Mouse (Mus musculus) neural tube, embryonic 12.5 days (tissue): ENCODE data around the gene Smg5. TPM values are rescaled to one million over a fixed set of nuclear protein-coding genes. Genes with fewer than 3 reads are reported as not detected.
"Not testable (repeated sequence)": the region's sequence is repeated elsewhere in the genome, so short reads cannot be mapped to it uniquely, and the experiment has no call there.

Experiments used
- ATAC-seq: fragments of 200-750 bp; cut with Nextera tagmentation; 2 replicates; pipeline ENCODE4 v1.8.0; 2017; ENCODE audit warnings: low read depth, mild to moderate bottlenecking, moderate TSS enrichment, moderate library complexity; ENCODE audit not compliant: low FRiP score
- H3K27ac ChIP-seq: fragments of 300-500 bp; sonication (generic); 2 replicates; pipeline ENCODE4 v1.5.1; 2016
- H3K27me3 ChIP-seq: fragments of 300-500 bp; sonication (generic); replicated peaks from 2 replicates; pipeline ENCODE4 v1.6.1; 2016; ENCODE audit warnings: mild to moderate bottlenecking
- H3K36me3 ChIP-seq: fragments of 300-500 bp; sonication (generic); 2 replicates; pipeline ENCODE4 v1.6.1; 2016; ENCODE audit warnings: mild to moderate bottlenecking
- H3K4me1 ChIP-seq: fragments of 300-500 bp; sonication (generic); 2 replicates; pipeline ENCODE4 v1.6.1; 2016
- H3K4me2 ChIP-seq: fragments of 300-500 bp; sonication (generic); replicated peaks from 2 replicates; pipeline ENCODE4 v1.6.1; 2016; ENCODE audit warnings: mild to moderate bottlenecking
- H3K4me3 ChIP-seq: fragments of 300-500 bp; sonication (generic); 2 replicates; pipeline ENCODE4 v1.5.1; 2016
- H3K9ac ChIP-seq: fragments of 300-500 bp; sonication (generic); 2 replicates; pipeline ENCODE4 v1.6.1; 2016; ENCODE audit warnings: mild to moderate bottlenecking
- H3K9me3 ChIP-seq: fragments of 300-500 bp; sonication (generic); 2 replicates; pipeline ENCODE4 v1.6.1; 2016; ENCODE audit warnings: mild to moderate bottlenecking
- WGBS: fragments of 180-500 bp; shearing (Covaris S2); methylation state at CpG from one replicate; pipeline ENCODE4 v1.1.7; 2016; 5-methylcytosine and 5-hydroxymethylcytosine counted together
- polyA plus RNA-seq: library from polyadenylated mRNA; unstranded; fragments of >200 nt; fragmentation: Nextera tagmentation; extraction: Ambion mirVana; gene quantifications from 2 replicates; pipeline ENCODE4 v1.2.1, GENCODE M21; 2016

The Smg5 gene
- polyA plus RNA-seq, 1 experiment from 2014 or later, result 78.4 TPM

DNA sequence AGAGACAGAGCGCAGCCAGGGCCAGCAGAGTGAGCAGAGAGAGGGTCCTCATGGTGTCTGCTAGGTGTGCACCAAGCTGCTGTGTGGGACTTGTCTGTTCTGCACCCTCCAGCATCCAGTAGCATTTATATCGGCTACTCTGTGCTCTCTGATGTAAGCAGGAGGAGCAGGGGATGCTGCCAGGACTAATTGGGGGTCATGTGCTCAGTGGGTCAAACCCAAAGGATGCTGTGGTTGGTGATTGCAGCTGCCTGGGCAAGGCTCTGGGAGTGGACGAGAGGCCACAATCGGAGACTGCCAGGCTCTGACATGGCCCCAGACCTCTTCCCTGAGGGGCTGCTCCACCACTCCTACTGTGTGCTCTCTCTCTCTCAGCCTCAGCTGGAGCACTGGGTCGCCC lies 42.5 kb downstream of the Smg5 start, which contains the start of gene Bglap2:
Gene Bglap2, minus strand, starts transcription at position 101 of the 400 bp plus-strand sequence.
- WGBS, result 79% methylated on average over 5 of the region's 5 CpGs
- not testable (repeated sequence) for H3K27ac ChIP-seq, H3K4me2 ChIP-seq, H3K36me3 ChIP-seq, H3K27me3 ChIP-seq, ATAC-seq, H3K4me3 ChIP-seq, H3K9me3 ChIP-seq, H3K9ac ChIP-seq
- H3K4me1 ChIP-seq, result peaks cover 13% of the 10 kb centered on the region; the same call in 1 of the 2 replicates

DNA sequence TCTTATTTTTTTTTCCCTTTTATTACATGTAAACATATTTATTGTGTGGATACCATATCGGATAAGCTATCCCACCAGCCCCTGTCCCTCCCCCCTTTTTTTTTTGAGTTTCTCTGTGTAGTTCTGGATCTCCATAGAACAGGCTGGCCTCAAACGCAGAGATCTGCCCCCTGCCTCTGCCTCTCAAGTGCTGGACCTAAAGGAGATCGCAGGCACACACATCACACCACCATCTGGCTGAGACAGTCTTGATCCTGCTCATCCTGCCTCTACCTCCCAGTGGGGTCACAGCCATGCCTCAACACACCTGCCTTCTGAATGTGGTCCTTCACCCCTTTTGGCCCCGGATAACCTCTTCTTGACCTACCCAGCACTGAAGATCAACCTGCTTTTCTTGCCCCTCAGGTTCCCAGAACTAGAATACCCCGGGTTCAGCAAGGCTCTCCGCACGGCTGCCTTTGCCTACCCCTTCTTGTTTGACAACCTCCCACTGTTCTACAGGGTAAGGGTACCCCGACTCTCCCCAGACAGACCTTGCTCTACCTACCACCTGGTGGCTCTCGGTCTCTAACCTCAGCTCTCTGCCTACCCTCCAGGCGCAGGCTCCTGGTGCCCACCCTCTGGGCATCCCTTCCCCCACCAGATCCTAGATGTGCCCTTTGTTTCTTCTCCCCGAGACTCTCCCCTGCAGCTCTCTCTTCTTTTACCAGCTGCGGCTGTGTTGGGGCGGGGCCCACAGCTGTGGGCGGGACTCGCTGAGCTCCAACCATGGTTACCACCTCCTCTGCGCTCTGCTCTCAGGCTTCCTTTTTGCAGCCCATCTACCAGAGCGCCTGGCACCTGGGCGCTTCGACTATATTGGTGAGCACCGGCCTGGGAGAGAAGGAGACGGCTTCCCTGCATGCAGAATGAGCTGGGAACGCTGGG lies 45.6 kb downstream of the Smg5 start:
- peak overlapping the region; percentile 44; the same call in 1 of the 2 replicates for H3K9ac ChIP-seq
- 6% methylated on average over 21 of the region's 22 CpGs for WGBS
- H3K27ac ChIP-seq, result peak overlapping the region; percentile 37; the same call in 1 of the 2 replicates

DNA sequence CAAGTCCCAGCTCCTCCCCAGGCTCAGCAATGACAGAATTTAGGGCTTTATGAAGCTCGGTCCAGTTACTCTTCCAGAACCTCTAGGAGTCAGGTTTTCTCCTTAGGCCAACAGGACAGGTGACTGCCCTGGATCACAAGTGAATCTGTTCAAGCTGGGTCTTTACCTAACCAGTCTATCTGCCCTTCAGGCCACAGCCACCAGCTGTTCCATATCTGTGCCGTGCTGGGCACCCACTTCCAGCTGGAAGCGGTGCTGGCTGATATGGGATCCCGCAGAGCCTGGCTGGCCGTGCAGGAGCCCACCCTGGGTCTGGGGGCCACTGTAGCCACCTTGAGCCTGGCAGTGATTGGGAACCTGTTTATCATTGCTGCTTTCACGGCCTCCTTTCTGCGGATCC lies 46.3 kb downstream of the Smg5 start:
- not testable (repeated sequence) for H3K9me3 ChIP-seq, H3K36me3 ChIP-seq, H3K4me2 ChIP-seq, H3K27me3 ChIP-seq, H3K9ac ChIP-seq, H3K4me1 ChIP-seq, H3K27ac ChIP-seq, H3K4me3 ChIP-seq
- WGBS, result 46% methylated on average over 3 of the region's 7 CpGs
- ATAC-seq, result peak; percentile 54

More for the DNA sequence above, 45.6 kb downstream of the Smg5 start:
- H3K9me3 ChIP-seq, H3K4me1 ChIP-seq, H3K27me3 ChIP-seq, H3K36me3 ChIP-seq: not testable (repeated sequence)
- Histone ChIP-seq H3K4me2 (peak overlapping the region; percentile 53), H3K4me3 (peak overlapping the region; percentile 15; the same call in 1 of the 2 replicates)
- peak; percentile 91 for ATAC-seq

- no peak within 1 kb of the TSS for H3K9ac ChIP-seq
- WGBS, result 77% methylated on average over 5 of the region's 5 CpGs
- H3K9me3 ChIP-seq, result no peaks in the 10 kb centered on the region
- peaks cover 6% of the 10 kb centered on the region; the same call in 1 of the 2 replicates for H3K4me1 ChIP-seq
- no peaks in the 10 kb centered on the region for H3K36me3 ChIP-seq
- no peak for ATAC-seq
- H3K4me2 ChIP-seq, result no peak within 1 kb of the TSS
- no peaks in the 10 kb centered on the region for H3K27me3 ChIP-seq
- no peak within 1 kb of the TSS for H3K4me3 ChIP-seq
- H3K27ac ChIP-seq, result no peak within 1 kb of the TSS
Observed at GRCm38 (mm10) chr3:88384364-88384763, 48.3 kb downstream of the Smg5 start, which contains the start of gene Bglap. Bglap (minus strand) TSS chr3:88384464.

DNA sequence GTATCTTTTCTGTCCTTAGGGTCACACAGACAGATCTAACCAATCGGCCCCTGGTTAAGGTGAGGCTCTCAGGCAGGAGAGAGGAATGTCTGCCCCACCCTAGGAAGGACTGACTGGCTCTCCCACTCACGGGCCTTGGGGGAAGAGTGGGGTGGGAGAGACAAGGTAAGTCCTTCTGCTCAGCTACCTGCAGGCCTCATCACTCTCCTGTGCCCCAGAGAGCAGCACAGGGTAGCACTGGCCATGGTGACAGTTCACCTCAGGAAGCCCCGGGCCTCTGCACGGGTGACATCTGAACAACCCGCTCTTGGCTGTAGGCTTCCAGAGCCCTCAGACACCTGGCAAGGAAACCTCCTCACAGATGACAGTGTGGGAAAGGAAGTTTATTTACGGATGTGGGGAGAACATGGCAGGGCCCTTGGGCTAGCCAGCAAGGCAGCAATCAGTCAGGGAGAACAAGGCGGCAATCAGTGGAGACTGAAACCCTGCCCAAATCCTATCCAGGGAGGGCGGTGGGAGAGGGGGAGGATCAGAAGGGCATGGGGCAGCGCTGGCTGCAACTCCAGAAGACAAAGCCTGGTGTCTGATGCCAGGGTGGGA lies 57.8 kb downstream of the Smg5 start:
- Histone ChIP-seq H3K36me3 (peaks cover 15% of the 10 kb centered on the region), H3K27me3 (no peaks in the 10 kb centered on the region), H3K9me3 (no peaks in the 10 kb centered on the region), H3K4me2 (no peak overlapping the region), H3K9ac (no peak overlapping the region), H3K4me3 (no peak overlapping the region), H3K4me1 (0 out of 2 replicates have a peak, but pooled peaks cover 3% of the 10 kb centered on the region), H3K27ac (no peak overlapping the region)
- ATAC-seq, result no peak
- WGBS, result 88% methylated on average over 9 of the region's 9 CpGs

DNA sequence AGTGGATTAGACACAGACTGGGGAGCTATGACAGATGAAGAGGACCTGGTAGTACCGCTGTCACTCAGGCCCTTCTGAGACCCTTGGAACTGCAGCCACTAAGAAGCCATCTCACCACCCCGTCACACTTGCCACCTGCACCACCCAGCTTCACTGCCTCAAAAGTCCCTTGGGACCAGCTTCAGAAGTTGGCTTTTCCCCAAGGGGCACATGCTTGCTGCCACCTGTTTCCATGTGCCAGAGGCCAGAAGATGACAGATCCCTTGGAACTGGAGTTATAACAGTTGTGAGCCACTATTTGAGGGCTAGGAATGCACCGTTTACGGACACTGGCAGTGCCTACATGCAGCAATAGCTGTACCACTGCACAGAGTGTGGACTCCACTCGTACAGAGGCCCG lies 59.2 kb downstream of the Smg5 start:
- Histone ChIP-seq H3K9ac (no peak overlapping the region), H3K4me1 (0 out of 2 replicates have a peak, but pooled peaks cover 4% of the 10 kb centered on the region), H3K4me2 (no peak overlapping the region), H3K36me3 (peaks cover 15% of the 10 kb centered on the region), H3K4me3 (no peak overlapping the region), H3K9me3 (no peaks in the 10 kb centered on the region), H3K27ac (no peak overlapping the region), H3K27me3 (no peaks in the 10 kb centered on the region)
- ATAC-seq, result no peak
- 92% methylated on average over 6 of the region's 6 CpGs for WGBS

GRCm38 (mm10) chr3:88395742-88396141 lies 59.7 kb downstream of the Smg5 start:
- H3K4me3 ChIP-seq, result no peak overlapping the region
- H3K27ac ChIP-seq, result no peak overlapping the region
- 94% methylated on average over 8 of the region's 8 CpGs for WGBS
- H3K36me3 ChIP-seq, result peaks cover 15% of the 10 kb centered on the region
- ATAC-seq, result no peak
- no peak overlapping the region for H3K4me2 ChIP-seq
- no peaks in the 10 kb centered on the region for H3K9me3 ChIP-seq
- no peak overlapping the region for H3K9ac ChIP-seq
- H3K27me3 ChIP-seq, result no peaks in the 10 kb centered on the region
- 0 out of 2 replicates have a peak, but pooled peaks cover 4% of the 10 kb centered on the region for H3K4me1 ChIP-seq

GRCm38 (mm10) chr3:88398666-88399065 lies 62.6 kb downstream of the Smg5 start:
- Histone ChIP-seq H3K4me2 (no peak overlapping the region), H3K9ac (no peak overlapping the region), H3K27me3 (no peaks in the 10 kb centered on the region), H3K4me1 (0 out of 2 replicates have a peak, but pooled peaks cover 4% of the 10 kb centered on the region), H3K36me3 (peaks cover 13% of the 10 kb centered on the region), H3K9me3 (no peaks in the 10 kb centered on the region), H3K27ac (no peak overlapping the region), H3K4me3 (no peak overlapping the region)
- 85% methylated on average over 2 of the region's 2 CpGs for WGBS
- ATAC-seq, result no peak

DNA sequence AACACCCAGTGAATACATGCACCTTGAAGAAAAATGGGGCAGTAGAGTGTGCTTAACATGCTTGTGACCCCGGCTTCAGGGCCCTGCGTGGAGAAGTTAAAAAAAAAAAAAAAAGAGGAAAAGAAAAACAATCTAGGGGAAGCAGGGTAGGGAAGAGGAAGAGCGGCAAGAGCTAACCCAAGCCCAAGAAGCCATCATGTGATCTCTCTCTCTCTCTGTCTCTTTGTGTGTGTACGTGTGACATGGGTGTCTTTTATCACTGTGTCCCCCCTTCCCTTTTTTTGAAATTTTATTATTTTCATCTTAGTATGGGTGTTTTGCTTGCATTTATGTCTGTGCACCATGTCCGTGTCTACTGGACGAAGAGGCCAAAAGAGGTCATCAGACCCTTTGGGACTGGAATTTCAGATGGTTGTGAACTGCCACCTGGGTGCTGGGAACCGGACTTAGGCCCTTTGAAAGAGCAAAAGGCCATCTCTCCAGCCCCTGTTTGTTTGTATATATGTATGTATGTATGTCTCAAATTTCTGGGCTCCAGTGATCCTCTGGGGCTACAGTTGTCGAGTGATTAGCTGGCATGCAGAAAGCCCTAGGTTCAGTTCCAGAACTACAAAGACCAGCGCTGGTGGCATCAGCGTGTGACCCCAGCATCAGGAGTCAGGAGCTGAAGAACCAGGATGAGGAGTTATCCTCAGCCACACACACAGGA lies 67.6 kb downstream of the Smg5 start:
- Histone ChIP-seq H3K27ac (no peak overlapping the region), H3K36me3 (no peaks in the 10 kb centered on the region), H3K4me2 (no peak overlapping the region), H3K4me3 (no peak overlapping the region), H3K27me3 (no peaks in the 10 kb centered on the region), H3K9ac (no peak overlapping the region), H3K9me3 (no peaks in the 10 kb centered on the region), H3K4me1 (peaks cover 9% of the 10 kb centered on the region)
- WGBS, result 95% methylated on average over 10 of the region's 10 CpGs
- ATAC-seq, result no peak

DNA sequence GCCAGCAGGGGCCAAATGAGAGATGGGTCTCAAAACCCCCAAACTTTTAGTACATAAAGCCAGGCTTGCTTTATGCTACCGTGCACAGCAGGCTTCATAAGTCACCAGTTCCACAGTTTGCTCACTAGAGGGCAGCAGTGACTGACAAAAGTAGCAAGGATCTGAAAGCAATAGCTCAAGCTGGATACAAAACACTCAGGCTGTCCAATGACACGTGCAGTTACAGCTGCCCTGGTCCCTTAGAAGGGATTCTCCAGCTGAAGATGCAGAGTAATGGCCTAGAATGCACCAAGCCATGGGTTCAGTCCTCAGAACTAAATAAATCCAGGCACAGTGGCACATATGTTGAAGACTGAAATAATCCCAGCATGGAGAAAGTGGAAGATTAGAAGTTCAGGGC lies 71.0 kb downstream of the Smg5 start:
- Histone ChIP-seq H3K4me3 (no peak overlapping the region), H3K9ac (no peak overlapping the region), H3K27me3 (no peaks in the 10 kb centered on the region), H3K4me2 (no peak overlapping the region), H3K36me3 (peaks cover 6% of the 10 kb centered on the region), H3K27ac (no peak overlapping the region), H3K4me1 (peaks cover 20% of the 10 kb centered on the region), H3K9me3 (no peaks in the 10 kb centered on the region)
- WGBS, result 1% methylated on average over 2 of the region's 2 CpGs
- ATAC-seq, result no peak

DNA sequence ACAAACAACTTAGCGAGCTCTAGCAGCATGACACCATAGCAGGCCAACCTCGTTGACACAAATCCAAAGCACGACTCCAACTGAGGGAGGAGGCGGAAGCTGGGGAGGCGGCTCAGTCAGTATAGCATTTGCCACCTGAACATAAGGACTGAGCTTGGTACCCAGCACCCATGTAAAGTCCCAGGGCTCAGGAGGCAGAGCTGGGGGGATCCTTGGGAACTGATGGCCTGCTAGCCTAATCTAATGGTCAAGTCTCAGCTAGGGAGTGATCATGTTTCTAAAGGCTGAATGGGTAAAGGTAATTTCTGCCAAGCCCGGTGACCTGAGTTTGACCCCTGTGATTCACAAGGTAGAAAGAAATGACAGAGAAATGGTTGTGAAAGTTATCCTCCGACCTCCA lies 71.5 kb downstream of the Smg5 start:
- no peak for ATAC-seq
- Histone ChIP-seq H3K27ac (no peak overlapping the region), H3K4me1 (peaks cover 20% of the 10 kb centered on the region), H3K4me3 (no peak overlapping the region), H3K36me3 (peaks cover 10% of the 10 kb centered on the region), H3K27me3 (no peaks in the 10 kb centered on the region), H3K9ac (no peak overlapping the region), H3K4me2 (no peak overlapping the region), H3K9me3 (no peaks in the 10 kb centered on the region)
- WGBS, result 58% methylated on average over 7 of the region's 7 CpGs

DNA sequence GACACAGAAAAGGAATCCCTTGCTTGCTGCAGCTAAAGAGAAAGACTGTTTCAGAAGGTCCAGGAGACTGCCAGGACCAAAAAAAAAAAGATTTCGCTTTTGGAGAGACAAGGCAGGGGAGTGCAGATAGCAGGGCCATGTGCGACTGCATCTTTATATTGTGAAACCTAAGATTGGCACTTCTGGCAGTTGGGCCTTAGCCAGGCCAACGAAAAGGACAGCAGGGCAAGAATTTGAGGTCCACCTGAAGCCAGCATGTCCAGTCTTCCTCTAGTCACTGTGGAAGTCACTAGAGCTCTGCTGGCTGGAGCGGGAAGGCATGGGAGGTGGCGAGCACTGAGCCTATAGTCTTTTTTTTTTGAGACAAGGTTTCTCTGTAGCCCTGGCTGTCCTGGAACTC lies 72.9 kb downstream of the Smg5 start:
- Histone ChIP-seq H3K4me2 (peak overlapping the region; percentile 72), H3K27me3 (no peaks in the 10 kb centered on the region), H3K4me3 (peak overlapping the region; percentile 70; the same call in 1 of the 2 replicates), H3K9me3 (no peaks in the 10 kb centered on the region), H3K36me3 (peaks cover 23% of the 10 kb centered on the region), H3K27ac (no peak overlapping the region), H3K9ac (peak overlapping the region; percentile 84; the same call in 1 of the 2 replicates), H3K4me1 (peaks cover 20% of the 10 kb centered on the region)
- ATAC-seq, result no peak
- WGBS, result 64% methylated on average over 5 of the region's 5 CpGs
